Mouse (Mus musculus) hindbrain, embryonic 11.5 days (tissue): Measurements from ENCODE around the gene Nlrp9a. TPM values are rescaled to one million over a fixed set of nuclear protein-coding genes. Genes with fewer than 3 reads are reported as not detected.
"Not testable (repeated sequence)": the region's sequence is repeated elsewhere in the genome, so short reads cannot be mapped to it uniquely, and the experiment has no call there.

Experiments
- ATAC-seq: fragments of 200-750 bp; cut with Nextera tagmentation; 2 replicates; pipeline ENCODE4 v1.8.0; 2017; ENCODE audit warnings: mild to moderate bottlenecking, moderate TSS enrichment, moderate library complexity; ENCODE audit not compliant: low FRiP score
- DNase-seq: peaks from one replicate; pipeline ENCODE4 v3.0.0-alpha.2; 2015; ENCODE audit warnings: low spot score
- H3K27ac ChIP-seq: fragments of 300-500 bp; sonication (generic); 2 replicates; pipeline ENCODE4 v1.5.1; 2014; ENCODE audit warnings: mild to moderate bottlenecking, low read depth, low read length
- H3K27me3 ChIP-seq: fragments of 300-500 bp; sonication (generic); 2 replicates; pipeline ENCODE4 v1.6.1; 2014; ENCODE audit warnings: mild to moderate bottlenecking, low read length, moderate library complexity, mixed read lengths; ENCODE audit not compliant: control insufficient read depth, insufficient read depth
- H3K36me3 ChIP-seq: fragments of 300-500 bp; sonication (generic); 2 replicates; pipeline ENCODE4 v1.6.1; 2014; ENCODE audit warnings: mild to moderate bottlenecking, low read length, moderate library complexity, mixed read lengths; ENCODE audit not compliant: control insufficient read depth, insufficient read depth
- H3K4me1 ChIP-seq: fragments of 300-500 bp; sonication (generic); replicated peaks from 2 replicates; pipeline ENCODE4 v1.6.1; 2014; ENCODE audit warnings: low read length, mixed read lengths; ENCODE audit not compliant: control insufficient read depth, insufficient read depth
- H3K4me2 ChIP-seq: fragments of 300-500 bp; sonication (generic); replicated peaks from 2 replicates; pipeline ENCODE4 v1.6.1; 2014; ENCODE audit warnings: mild to moderate bottlenecking, low read depth, low read length
- H3K4me3 ChIP-seq: fragments of 300-500 bp; sonication (generic); 2 replicates; pipeline ENCODE4 v1.5.1; 2014; ENCODE audit warnings: low read depth, low read length
- H3K9ac ChIP-seq: fragments of 300-500 bp; sonication (generic); 2 replicates; pipeline ENCODE4 v1.6.1; 2014; ENCODE audit warnings: low read depth, low read length
- H3K9me3 ChIP-seq: fragments of 300-500 bp; sonication (generic); 2 replicates; pipeline ENCODE4 v1.6.1; 2016; ENCODE audit warnings: low read length; ENCODE audit not compliant: control insufficient read depth
- WGBS: fragments of 180-500 bp; shearing (Covaris S2); extraction: QIAGEN DNeasy Blood & Tissue Kit; methylation state at CpG from one replicate; pipeline ENCODE4 v1.1.7; 2014; 5-methylcytosine and 5-hydroxymethylcytosine counted together
- polyA plus RNA-seq: library from polyadenylated mRNA; unstranded; fragments of >200 nt; fragmentation: Nextera tagmentation; extraction: Ambion mirVana; gene quantifications from 2 replicates; pipeline ENCODE4 v1.2.1, GENCODE M21; 2014

Nlrp9a gene
- polyA plus RNA-seq: not detected in 2 replicates

GRCm38 (mm10) chr7:26534723-26535122 is at the start of gene Nlrp9a:
TSS of gene Nlrp9a (plus strand) at chr7:26535023.
- not testable (repeated sequence) for H3K4me2 ChIP-seq, DNase-seq, H3K4me3 ChIP-seq, H3K27me3 ChIP-seq, H3K9me3 ChIP-seq, ATAC-seq, H3K4me1 ChIP-seq, H3K9ac ChIP-seq, H3K27ac ChIP-seq, H3K36me3 ChIP-seq
- WGBS: 67% methylated on average over 2 of the region's 2 CpGs

- DNase-seq, ATAC-seq, H3K4me1 ChIP-seq, H3K9ac ChIP-seq, H3K4me3 ChIP-seq, H3K4me2 ChIP-seq, H3K36me3 ChIP-seq, H3K27ac ChIP-seq, H3K9me3 ChIP-seq, H3K27me3 ChIP-seq: not testable (repeated sequence)
- 85% methylated on average over 18 of the region's 18 CpGs for WGBS
Observed at GRCm38 (mm10) chr7:26489514-26489913, 45.3 kb upstream of the Nlrp9a start.

GRCm38 (mm10) chr7:26589077-26589476 is 54.3 kb downstream of the Nlrp9a start:
- Histone ChIP-seq H3K27me3 (no peaks in the 10 kb centered on the region), H3K9me3 (no peaks in the 10 kb centered on the region), H3K36me3 (no peaks in the 10 kb centered on the region), H3K4me3 (no peak overlapping the region), H3K9ac (no peak overlapping the region), H3K4me1 (no peaks in the 10 kb centered on the region), H3K4me2 (no peak overlapping the region), H3K27ac (no peak overlapping the region)
- DNase-seq: no peak
- ATAC-seq: no peak

GRCm38 (mm10) chr7:26589774-26590173 is 55.0 kb downstream of the Nlrp9a start:
- no peaks in the 10 kb centered on the region for H3K9me3 ChIP-seq
- DNase-seq (no peak), ATAC-seq (no peak)
- WGBS: 70% methylated on average over 1 of the region's 1 CpGs
- H3K4me3 ChIP-seq: no peak overlapping the region
- H3K9ac ChIP-seq: no peak overlapping the region
- H3K4me1 ChIP-seq: no peaks in the 10 kb centered on the region
- H3K27ac ChIP-seq: no peak overlapping the region
- H3K4me2 ChIP-seq: no peak overlapping the region
- no peaks in the 10 kb centered on the region for H3K27me3 ChIP-seq
- no peaks in the 10 kb centered on the region for H3K36me3 ChIP-seq

- not testable (repeated sequence) for H3K9ac ChIP-seq, H3K27ac ChIP-seq, H3K36me3 ChIP-seq, H3K4me2 ChIP-seq, H3K9me3 ChIP-seq, DNase-seq, H3K4me1 ChIP-seq, H3K27me3 ChIP-seq, ATAC-seq, H3K4me3 ChIP-seq
- WGBS: 79% methylated on average over 1 of the region's 1 CpGs
Observed at GRCm38 (mm10) chr7:26618364-26618763, 83.5 kb downstream of the Nlrp9a start, which contains the start of gene Vmn1r185. TSS of gene Vmn1r185 (minus strand) at chr7:26618464.

Other genes starting within 250 kb of the Nlrp9a start
- gene Cyp2a4, start 227.9 kb upstream of the Nlrp9a start, polyA plus RNA-seq: not detected in 2 replicates
- gene Nlrp9c, start 131.3 kb upstream of the Nlrp9a start, polyA plus RNA-seq: not detected in 2 replicates
- not detected in 2 replicates for gene Nlrp4a, start 99.9 kb upstream of the Nlrp9a start, polyA plus RNA-seq
- gene Vmn1r185, start 83.4 kb downstream of the Nlrp9a start, polyA plus RNA-seq: not detected in 2 replicates
- gene Cyp2b23, start 151.4 kb downstream of the Nlrp9a start, polyA plus RNA-seq: not detected in 2 replicates
- 0.08 and 0.09 TPM in 2 replicates for gene Cyp2b19, start 222.1 kb downstream of the Nlrp9a start, polyA plus RNA-seq